Mouse (Mus musculus) embryonic facial prominence, embryonic 13.5 days (tissue): ENCODE data around the gene Cbl. TPM values are rescaled to one million over a fixed set of nuclear protein-coding genes. Genes with fewer than 3 reads are reported as not detected.

Experiments used
- ATAC-seq: fragments of 200-750 bp; cut with Nextera tagmentation; 2 replicates; pipeline ENCODE4 v1.8.0; 2017; ENCODE audit warnings: low read depth; ENCODE audit not compliant: insufficient number of reproducible peaks, insufficient read depth, low FRiP score, low TSS enrichment
- H3K27ac ChIP-seq: fragments of 300-500 bp; sonication (generic); 2 replicates; pipeline ENCODE4 v1.5.1; 2015; ENCODE audit warnings: moderate library complexity, mild to moderate bottlenecking, inconsistent platforms
- H3K27me3 ChIP-seq: fragments of 300-500 bp; sonication (generic); 2 replicates; pipeline ENCODE4 v1.6.1; 2015; ENCODE audit warnings: mild to moderate bottlenecking, inconsistent platforms
- H3K36me3 ChIP-seq: fragments of 300-500 bp; sonication (generic); 2 replicates; pipeline ENCODE4 v1.6.1; 2015; ENCODE audit warnings: mild to moderate bottlenecking, inconsistent platforms
- H3K4me1 ChIP-seq: fragments of 300-500 bp; sonication (generic); 2 replicates; pipeline ENCODE4 v1.6.1; 2015; ENCODE audit warnings: inconsistent platforms
- H3K4me2 ChIP-seq: fragments of 300-500 bp; sonication (generic); 2 replicates; pipeline ENCODE4 v1.6.1; 2015; ENCODE audit warnings: moderate library complexity, mild to moderate bottlenecking, inconsistent platforms
- H3K4me3 ChIP-seq: fragments of 300-500 bp; sonication (generic); 2 replicates; pipeline ENCODE4 v1.5.1; 2015; ENCODE audit warnings: mild to moderate bottlenecking, inconsistent platforms
- H3K9ac ChIP-seq: fragments of 300-500 bp; sonication (generic); 2 replicates; pipeline ENCODE4 v1.6.1; 2015; ENCODE audit warnings: mild to moderate bottlenecking, inconsistent platforms
- H3K9me3 ChIP-seq: fragments of 300-500 bp; sonication (generic); 2 replicates; pipeline ENCODE4 v1.6.1; 2016; ENCODE audit warnings: inconsistent platforms
- WGBS: fragments of 180-500 bp; shearing (Covaris S2); methylation state at CpG from one replicate; pipeline ENCODE4 v1.1.7; 2015; ENCODE audit warnings: mixed read lengths; 5-methylcytosine and 5-hydroxymethylcytosine counted together
- polyA plus RNA-seq: library from polyadenylated mRNA; unstranded; fragments of >200 nt; fragmentation: Nextera tagmentation; extraction: Ambion mirVana; gene quantifications from 2 replicates; pipeline ENCODE4 v1.2.1, GENCODE M21; 2015

Cbl gene
- polyA plus RNA-seq, 1 experiment from 2014 or later = 17.3 TPM

DNA sequence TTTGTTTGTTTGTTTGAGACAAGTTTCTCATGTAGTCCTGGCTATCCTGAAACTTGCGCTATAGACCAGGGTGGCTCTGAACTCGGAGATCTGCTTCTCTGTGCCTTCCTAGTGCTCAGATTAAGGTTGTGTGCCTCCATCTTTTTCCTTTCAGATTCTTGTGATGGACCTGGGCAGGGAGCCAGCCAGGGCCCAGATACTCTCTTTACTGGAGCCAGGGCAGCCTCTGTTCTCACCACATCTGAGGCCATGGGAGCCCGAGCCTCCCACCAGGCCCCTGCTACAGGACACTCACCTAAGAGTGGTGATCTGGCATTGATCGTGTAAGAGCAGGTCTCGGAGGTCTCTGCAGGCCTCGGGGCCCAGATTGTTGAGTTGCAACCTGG lies 21.3 kb upstream of the Cbl start:
- Histone ChIP-seq H3K36me3 (peaks cover 10% of the 10 kb centered on the region; the same call in 1 of the 2 replicates), H3K27me3 (peaks cover 3% of the 10 kb centered on the region; the same call in 1 of the 2 replicates), H3K4me1 (peaks cover 30% of the 10 kb centered on the region), H3K4me3 (no peak overlapping the region), H3K4me2 (no peak overlapping the region), H3K9ac (peak overlapping the region; percentile 49; the same call in 1 of the 2 replicates), H3K27ac (peak overlapping the region; percentile 55; the same call in 1 of the 2 replicates), H3K9me3 (no peaks in the 10 kb centered on the region)
- ATAC-seq = no peak
- WGBS = 54% methylated on average over 6 of the region's 6 CpGs

DNA sequence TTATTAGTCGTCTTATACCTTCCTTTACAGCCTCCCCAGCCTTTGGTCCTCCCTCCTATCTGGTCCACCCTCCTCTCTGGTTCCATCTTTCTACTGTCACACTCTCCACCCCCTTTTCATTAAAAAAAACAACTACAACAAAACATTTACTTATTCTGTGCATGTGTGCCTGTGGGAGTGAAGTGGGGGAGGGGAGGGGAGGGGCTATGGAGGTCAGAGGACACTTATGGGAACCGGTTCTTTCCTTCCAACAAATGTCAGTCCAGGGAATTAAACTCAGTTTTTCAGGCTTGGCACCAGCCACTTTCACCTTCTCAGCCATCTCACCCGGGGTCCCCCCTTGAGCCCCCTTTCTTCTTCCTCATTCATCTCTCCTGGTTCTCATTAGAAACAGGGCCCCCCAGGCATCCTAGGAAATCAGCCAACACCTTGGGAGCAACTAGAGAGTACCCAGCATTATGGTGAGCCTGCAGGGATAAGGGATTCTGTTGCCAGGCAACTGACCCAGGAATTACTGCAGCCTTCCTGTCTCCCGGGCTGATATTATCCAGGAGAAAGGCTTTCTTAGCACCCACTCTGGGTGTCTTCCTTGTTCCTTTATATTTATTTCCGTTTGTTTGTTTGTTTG lies 20.8 kb upstream of the Cbl start:
- Histone ChIP-seq H3K9me3 (no peaks in the 10 kb centered on the region), H3K27me3 (peaks cover 6% of the 10 kb centered on the region; the same call in 1 of the 2 replicates), H3K27ac (0 out of 2 replicates have a peak overlapping the region, but pooled peaks have one; percentile 55), H3K4me2 (no peak overlapping the region), H3K9ac (0 out of 2 replicates have a peak overlapping the region, but pooled peaks have one; percentile 32), H3K4me3 (no peak overlapping the region), H3K36me3 (peaks cover 10% of the 10 kb centered on the region; the same call in 1 of the 2 replicates), H3K4me1 (peaks cover 30% of the 10 kb centered on the region)
- ATAC-seq = no peak
- 9% methylated on average over 5 of the region's 5 CpGs for WGBS

- ATAC-seq = no peak
- 63% methylated on average over 6 of the region's 6 CpGs for WGBS
- no peak overlapping the region for H3K4me3 ChIP-seq
- H3K27me3 ChIP-seq = peaks cover 10% of the 10 kb centered on the region
- no peaks in the 10 kb centered on the region for H3K9me3 ChIP-seq
- H3K9ac ChIP-seq = no peak overlapping the region
- H3K27ac ChIP-seq = no peak overlapping the region
- H3K4me2 ChIP-seq = no peak overlapping the region
- H3K4me1 ChIP-seq = peaks cover 30% of the 10 kb centered on the region
- peaks cover 10% of the 10 kb centered on the region; the same call in 1 of the 2 replicates for H3K36me3 ChIP-seq
Observed at GRCm38 (mm10) chr9:44253441-44253840, 19.6 kb upstream of the Cbl start.

DNA sequence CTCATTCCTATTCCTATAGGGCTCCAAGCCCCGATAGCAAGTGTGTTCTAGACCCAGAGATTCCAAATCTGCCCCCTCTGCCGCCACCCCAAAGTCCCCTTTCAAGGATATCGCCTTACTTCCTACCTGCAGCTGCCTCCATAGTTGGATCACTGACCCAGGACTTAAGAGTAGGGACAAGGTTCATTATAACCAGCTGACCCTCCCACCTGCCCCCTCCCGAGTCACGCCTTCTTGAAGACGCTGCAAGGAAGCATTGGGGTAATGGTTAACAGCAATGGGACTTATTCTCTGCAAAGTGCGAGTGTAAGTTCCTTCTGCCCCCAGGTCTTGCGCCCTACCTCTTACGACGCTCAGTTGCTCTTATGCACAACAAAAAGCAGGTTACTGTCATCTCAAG lies 17.5 kb upstream of the Cbl start, which contains the start of gene Pdzd3:
TSS of gene Pdzd3 (minus strand) at position 158 of the 400 bp plus-strand sequence.
- ATAC-seq = no peak
- peaks cover 30% of the 10 kb centered on the region for H3K4me1 ChIP-seq
- H3K27ac ChIP-seq = no peak within 1 kb of the TSS
- H3K4me2 ChIP-seq = no peak within 1 kb of the TSS
- H3K9ac ChIP-seq = no peak within 1 kb of the TSS
- 79% methylated on average over 10 of the region's 10 CpGs for WGBS
- no peak within 1 kb of the TSS for H3K4me3 ChIP-seq
- H3K27me3 ChIP-seq = peaks cover 11% of the 10 kb centered on the region
- peaks cover 6% of the 10 kb centered on the region; the same call in 1 of the 2 replicates for H3K36me3 ChIP-seq
- no peaks in the 10 kb centered on the region for H3K9me3 ChIP-seq

DNA sequence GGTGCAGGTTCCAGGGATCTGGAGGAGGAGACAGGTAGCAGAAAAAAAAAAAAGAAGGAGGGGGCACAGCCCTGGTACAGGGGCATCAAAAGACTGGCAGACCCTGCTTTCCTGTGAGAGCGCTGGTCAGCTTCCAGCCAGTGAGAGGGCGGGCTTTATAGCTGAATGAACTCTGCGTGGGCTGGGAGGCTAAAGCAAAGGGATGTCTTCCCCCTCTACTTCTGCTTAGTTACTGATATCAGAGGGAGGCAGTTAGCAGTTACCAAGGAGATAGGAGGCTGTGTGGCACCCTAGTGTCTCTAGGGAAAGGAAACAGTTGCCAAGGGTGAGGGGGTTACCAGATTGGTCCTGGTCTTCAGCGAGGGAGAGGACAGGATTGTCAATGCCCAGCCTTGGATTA lies 16.6 kb upstream of the Cbl start:
- H3K9me3 ChIP-seq = no peaks in the 10 kb centered on the region
- peaks cover 11% of the 10 kb centered on the region for H3K27me3 ChIP-seq
- 0 out of 2 replicates have a peak, but pooled peaks cover 1% of the 10 kb centered on the region for H3K36me3 ChIP-seq
- H3K27ac ChIP-seq = no peak overlapping the region
- no peak overlapping the region for H3K9ac ChIP-seq
- H3K4me1 ChIP-seq = peaks cover 25% of the 10 kb centered on the region
- 68% methylated on average over 4 of the region's 4 CpGs for WGBS
- ATAC-seq = no peak
- H3K4me3 ChIP-seq = no peak overlapping the region
- H3K4me2 ChIP-seq = no peak overlapping the region

DNA sequence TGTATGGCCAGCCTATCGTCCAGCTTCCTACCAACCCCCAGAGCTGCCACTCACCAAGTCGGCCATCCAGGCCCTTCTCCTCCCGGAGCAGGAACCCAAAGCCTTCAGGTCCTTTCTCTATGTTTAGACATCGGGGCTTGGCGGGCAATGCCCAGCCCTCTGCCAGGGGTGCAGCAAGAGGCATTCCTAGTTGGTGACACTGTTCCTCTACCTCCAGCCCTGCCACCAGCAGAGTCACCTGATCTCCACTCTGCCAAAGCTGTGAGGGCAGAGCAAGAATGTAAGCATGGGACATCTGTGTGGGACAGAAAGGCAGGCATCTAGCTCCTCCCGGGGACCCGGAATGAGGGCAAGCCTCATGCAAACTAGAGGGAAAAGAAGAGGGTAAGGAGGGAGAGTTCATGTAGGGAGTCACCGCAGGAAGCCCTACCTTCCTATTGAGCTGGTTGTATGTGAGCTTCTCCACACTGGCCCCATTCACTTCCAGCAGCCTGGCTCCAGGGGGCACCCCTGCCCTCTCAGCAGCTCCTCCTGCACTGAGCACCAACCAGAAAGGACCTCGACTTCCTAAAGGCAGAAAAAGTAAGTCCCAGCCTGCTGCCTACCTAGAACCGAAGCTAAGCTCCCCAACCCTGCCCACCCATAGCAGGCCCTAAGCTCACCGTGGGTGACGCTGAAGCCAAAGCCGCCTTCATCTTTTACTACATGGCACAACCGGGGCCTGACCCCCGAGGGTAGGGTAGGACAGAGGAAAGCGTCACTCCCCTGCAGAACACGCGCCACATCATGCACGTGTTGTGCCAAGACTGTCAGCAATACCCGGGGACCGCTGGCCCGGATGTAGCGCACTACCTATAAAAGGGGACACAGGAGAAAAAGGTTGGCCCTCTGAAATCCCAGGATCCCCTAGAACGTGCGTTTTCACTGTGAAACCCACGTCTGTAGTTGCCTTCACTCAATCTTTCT lies 15.6 kb upstream of the Cbl start:
- ATAC-seq = peak; percentile 62; the same call in 1 of the 2 replicates
- Histone ChIP-seq H3K4me2 (peak overlapping the region; percentile 40), H3K9me3 (no peaks in the 10 kb centered on the region), H3K27ac (no peak overlapping the region), H3K9ac (no peak overlapping the region), H3K36me3 (no peaks in the 10 kb centered on the region), H3K4me3 (no peak overlapping the region), H3K27me3 (peaks cover 11% of the 10 kb centered on the region), H3K4me1 (peaks cover 15% of the 10 kb centered on the region)
- WGBS = 46% methylated on average over 26 of the region's 26 CpGs

- Histone ChIP-seq H3K9ac (no peak overlapping the region), H3K27me3 (peaks cover 11% of the 10 kb centered on the region), H3K4me1 (no peaks in the 10 kb centered on the region; the same call in 1 of the 2 replicates), H3K27ac (no peak overlapping the region), H3K4me3 (no peak overlapping the region), H3K9me3 (no peaks in the 10 kb centered on the region), H3K36me3 (no peaks in the 10 kb centered on the region), H3K4me2 (no peak overlapping the region)
- 79% methylated on average over 6 of the region's 6 CpGs for WGBS
- ATAC-seq = no peak
Observed at GRCm38 (mm10) chr9:44247907-44248306, 14.1 kb upstream of the Cbl start.

DNA sequence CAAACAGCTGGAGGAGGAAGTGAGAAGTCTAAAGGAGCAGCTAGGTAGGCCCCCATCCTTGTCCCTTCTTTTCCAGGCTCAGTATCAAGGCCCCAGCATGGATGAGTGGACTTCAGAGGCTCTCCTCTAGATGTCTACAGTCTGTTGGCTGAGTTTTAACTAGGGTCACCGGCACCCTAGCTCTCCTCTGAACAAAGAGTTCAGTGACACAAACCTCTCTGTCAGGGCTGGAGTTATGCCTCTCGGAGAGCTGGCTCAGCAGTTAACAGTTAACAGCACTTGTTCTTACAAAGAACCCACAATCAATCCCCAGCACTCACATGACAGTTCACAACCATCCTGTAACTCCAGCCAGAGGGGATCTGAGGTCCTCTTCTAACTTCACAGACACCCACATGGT lies 9.8 kb upstream of the Cbl start:
- H3K4me2 ChIP-seq = no peak overlapping the region
- no peaks in the 10 kb centered on the region for H3K9me3 ChIP-seq
- H3K27me3 ChIP-seq = peaks cover 3% of the 10 kb centered on the region; the same call in 1 of the 2 replicates
- 54% methylated on average over 2 of the region's 2 CpGs for WGBS
- ATAC-seq = no peak
- no peaks in the 10 kb centered on the region for H3K36me3 ChIP-seq
- no peak overlapping the region for H3K27ac ChIP-seq
- H3K4me3 ChIP-seq = no peak overlapping the region
- H3K4me1 ChIP-seq = no peaks in the 10 kb centered on the region
- no peak overlapping the region for H3K9ac ChIP-seq

GRCm38 (mm10) chr9:44241418-44241817 lies 7.6 kb upstream of the Cbl start:
- H3K27me3 ChIP-seq = no peaks in the 10 kb centered on the region
- peaks cover 3% of the 10 kb centered on the region; the same call in 1 of the 2 replicates for H3K4me1 ChIP-seq
- no peak overlapping the region for H3K4me2 ChIP-seq
- H3K27ac ChIP-seq = no peak overlapping the region
- ATAC-seq = no peak
- H3K4me3 ChIP-seq = no peak overlapping the region
- no peak overlapping the region for H3K9ac ChIP-seq
- no peaks in the 10 kb centered on the region for H3K9me3 ChIP-seq
- WGBS = 73% methylated on average over 9 of the region's 9 CpGs
- no peaks in the 10 kb centered on the region for H3K36me3 ChIP-seq

DNA sequence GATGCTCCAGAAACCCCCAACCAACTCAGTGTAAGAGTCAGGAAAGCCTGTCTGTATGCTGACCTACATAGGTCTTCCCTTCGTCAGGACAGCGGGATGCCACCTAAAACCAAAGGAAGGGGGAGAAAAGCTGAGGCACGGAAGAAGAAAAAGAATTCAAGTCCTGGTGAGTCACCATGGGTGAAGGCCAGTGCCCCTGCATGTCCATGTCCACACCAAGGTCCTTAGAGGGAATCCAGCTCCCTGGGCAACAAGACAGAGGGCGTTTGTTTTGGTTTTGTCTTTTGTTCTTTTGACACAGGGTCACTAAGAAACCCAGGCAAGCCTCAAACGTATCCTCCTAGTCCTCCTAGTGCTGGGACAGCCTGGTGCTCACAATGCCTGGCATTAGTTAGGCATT lies 7.1 kb upstream of the Cbl start:
- Histone ChIP-seq H3K4me1 (peaks cover 3% of the 10 kb centered on the region; the same call in 1 of the 2 replicates), H3K4me2 (no peak overlapping the region), H3K27ac (no peak overlapping the region), H3K9me3 (no peaks in the 10 kb centered on the region), H3K9ac (no peak overlapping the region), H3K36me3 (no peaks in the 10 kb centered on the region), H3K4me3 (no peak overlapping the region), H3K27me3 (no peaks in the 10 kb centered on the region)
- ATAC-seq = no peak
- WGBS = 54% methylated on average over 5 of the region's 5 CpGs

GRCm38 (mm10) chr9:44240399-44240798 lies 6.5 kb upstream of the Cbl start, which contains the start of gene Ccdc153:
Gene Ccdc153 (plus strand): TSS chr9:44240676.
- Histone ChIP-seq H3K9ac (no peak within 1 kb of the TSS), H3K36me3 (no peaks in the 10 kb centered on the region)
- WGBS = 54% methylated on average over 2 of the region's 2 CpGs

More at GRCm38 (mm10) chr9:44240399-44240798, 6.5 kb upstream of the Cbl start, which contains the start of gene Ccdc153:
- Histone ChIP-seq H3K27me3 (no peaks in the 10 kb centered on the region), H3K9me3 (no peaks in the 10 kb centered on the region), H3K4me1 (peaks cover 3% of the 10 kb centered on the region; the same call in 1 of the 2 replicates), H3K27ac (no peak within 1 kb of the TSS), H3K4me3 (no peak within 1 kb of the TSS), H3K4me2 (no peak within 1 kb of the TSS)
- ATAC-seq = no peak
